Mouse (Mus musculus) embryonic fibroblast, embryonic 13.5 days (primary cell): ENCODE measurements around the gene Dync2li1.

Experiments
- CTCF ChIP-seq: IDR thresholded peaks from 2 replicates; pipeline ENCODE4 v1.5.1; 2011; ENCODE audit warnings: mild to moderate bottlenecking, control low read depth, low read length, moderate library complexity, borderline replicate concordance; ENCODE audit not compliant: insufficient read depth
- POLR2A ChIP-seq: IDR thresholded peaks from 2 replicates; pipeline ENCODE4 v1.6.1; 2011; ENCODE audit warnings: low read depth, mild to moderate bottlenecking, control low read depth, low read length, moderate library complexity

GRCm38 (mm10) chr17:84622028-84622427, 4.3 kb upstream of the Dync2li1 start:
- no peak for TF ChIP-seq CTCF
- TF ChIP-seq POLR2A: no peak
